Mouse (Mus musculus) ES-Bruce4 (cell line): ENCODE data around the gene Vwa7. TPM values are rescaled to one million over a fixed set of nuclear protein-coding genes. Genes with fewer than 3 reads are reported as not detected.
"Not testable (repeated sequence)": the region's sequence is repeated elsewhere in the genome, so short reads cannot be mapped to it uniquely, and the experiment has no call there.

Source experiments
- H3K27ac ChIP-seq: 2 replicates; pipeline ENCODE4 v1.5.1; 2012; ENCODE audit warnings: low read length, inconsistent platforms; ENCODE audit not compliant: insufficient read depth
- H3K27me3 ChIP-seq: 2 replicates; pipeline ENCODE4 v1.6.1; 2012; ENCODE audit warnings: mild to moderate bottlenecking, low read length, inconsistent platforms; ENCODE audit not compliant: control insufficient read depth, poor library complexity, insufficient read depth, severe bottlenecking
- H3K36me3 ChIP-seq: 2 replicates; pipeline ENCODE4 v1.6.1; 2012; ENCODE audit warnings: inconsistent platforms, mild to moderate bottlenecking, low read length, moderate library complexity; ENCODE audit not compliant: control insufficient read depth, poor library complexity, insufficient read depth, severe bottlenecking
- H3K4me1 ChIP-seq: one replicate; pipeline ENCODE4 v1.8.1; 2011; ENCODE audit warnings: low read length; ENCODE audit not compliant: control insufficient read depth, insufficient read depth
- H3K4me3 ChIP-seq: 2 replicates; pipeline ENCODE4 v1.5.1; 2011; ENCODE audit warnings: low read depth, mild to moderate bottlenecking, low read length
- H3K9ac ChIP-seq: 2 replicates; pipeline ENCODE4 v1.6.1; 2012; ENCODE audit warnings: low read depth, mild to moderate bottlenecking, inconsistent platforms; ENCODE audit not compliant: poor library complexity, severe bottlenecking
- H3K9me3 ChIP-seq: replicated peaks from 2 replicates; pipeline ENCODE4 v1.6.1; 2012; ENCODE audit warnings: mild to moderate bottlenecking, low read length, inconsistent platforms; ENCODE audit not compliant: control insufficient read depth, poor library complexity, insufficient read depth, severe bottlenecking
- CTCF ChIP-seq: IDR thresholded peaks from one replicate; pipeline ENCODE4 v1.8.1; 2011; ENCODE audit warnings: low read depth, low read length
- EP300 ChIP-seq: IDR thresholded peaks from 2 replicates; pipeline ENCODE4 v1.6.1; 2011; ENCODE audit warnings: low read depth, low read length; ENCODE audit not compliant: insufficient read depth
- POLR2A ChIP-seq: IDR thresholded peaks from one replicate; pipeline ENCODE4 v1.8.1; 2011; ENCODE audit warnings: low read length; ENCODE audit not compliant: insufficient read depth
- polyA plus RNA-seq: library from polyadenylated mRNA; stranded (reverse); fragments of >200 nt; gene quantifications from 2 replicates; pipeline ENCODE4 v1.2.4, GENCODE M21; 2011; ENCODE audit warnings: low read depth; ENCODE audit not compliant: missing spikeins, insufficient read depth, insufficient read length

Vwa7 gene
- polyA plus RNA-seq, 1 experiment = 0.30 TPM

DNA sequence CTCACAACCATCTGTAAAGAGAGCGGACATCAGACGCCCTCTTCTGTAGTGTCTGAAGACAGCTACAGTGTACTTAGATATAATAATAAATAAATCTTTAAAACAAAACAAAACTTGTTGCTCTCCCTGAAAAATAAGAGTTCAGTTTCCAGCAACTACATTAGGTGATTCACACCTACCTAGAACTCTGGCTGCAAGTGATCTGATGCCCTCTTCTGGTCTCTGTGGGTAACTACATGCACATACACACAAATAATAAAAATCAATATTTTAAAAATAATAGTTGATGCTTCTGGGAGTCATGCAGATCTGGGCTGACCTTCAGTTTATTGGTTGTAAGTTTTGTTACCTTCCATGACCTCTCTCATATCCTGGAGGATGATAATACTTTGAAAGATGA is 32.2 kb upstream of the Vwa7 start:
- H3K36me3 ChIP-seq = peaks cover 32% of the 10 kb centered on the region
- no peak overlapping the region for H3K9ac ChIP-seq
- H3K9me3 ChIP-seq = no peaks in the 10 kb centered on the region
- no peaks in the 10 kb centered on the region for H3K27me3 ChIP-seq
- no peaks in the 10 kb centered on the region for H3K4me1 ChIP-seq
- TF ChIP-seq EP300 = no peak
- no peak for TF ChIP-seq POLR2A
- no peak for TF ChIP-seq CTCF
- no peak overlapping the region for H3K27ac ChIP-seq
- no peak overlapping the region for H3K4me3 ChIP-seq

DNA sequence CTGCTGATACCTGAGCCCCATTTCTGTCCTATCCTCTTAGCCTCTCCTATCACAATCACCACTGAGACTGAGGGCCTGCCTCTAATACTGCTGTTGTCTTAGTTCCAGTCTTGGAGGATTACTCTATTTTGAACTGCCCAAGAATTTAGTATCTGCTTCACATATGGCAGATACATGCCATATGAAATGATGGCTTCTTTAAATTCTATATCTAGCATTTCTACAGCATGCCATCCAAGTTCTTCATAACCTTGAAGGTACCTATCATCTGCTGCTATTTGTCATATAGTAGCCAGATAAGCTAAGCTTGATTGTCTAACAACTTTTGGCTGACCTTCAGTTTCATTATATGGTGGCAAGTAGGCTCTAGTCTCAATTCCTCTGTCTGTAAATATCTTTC is 21.6 kb upstream of the Vwa7 start:
- peaks cover 8% of the 10 kb centered on the region for H3K36me3 ChIP-seq

DNA sequence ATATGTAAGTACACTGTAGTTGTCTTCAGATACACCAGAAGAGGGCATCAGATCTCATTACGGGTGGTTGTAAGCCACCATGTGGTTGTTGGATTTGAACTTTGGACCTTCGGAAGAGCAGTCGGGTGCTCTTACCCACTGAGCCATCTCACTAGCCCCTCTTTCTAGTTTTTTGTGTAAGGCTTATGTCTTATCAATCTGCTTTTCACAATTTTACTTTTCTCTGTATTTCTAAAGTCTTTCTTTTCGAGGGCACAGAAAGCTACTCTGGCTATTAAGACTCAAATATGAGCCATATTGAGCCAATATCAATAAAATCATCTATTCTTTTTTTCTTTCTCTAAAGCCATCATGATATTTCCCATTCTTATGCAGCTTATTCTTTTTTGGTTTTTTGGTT is 21.2 kb upstream of the Vwa7 start:
- not testable (repeated sequence) for H3K9me3 ChIP-seq, H3K27ac ChIP-seq, H3K4me1 ChIP-seq, H3K9ac ChIP-seq, H3K4me3 ChIP-seq, H3K27me3 ChIP-seq, H3K36me3 ChIP-seq

More for the DNA sequence above, 21.6 kb upstream of the Vwa7 start:
- no peak overlapping the region for H3K4me3 ChIP-seq
- no peak overlapping the region for H3K9ac ChIP-seq
- TF ChIP-seq CTCF = no peak
- no peak for TF ChIP-seq POLR2A
- no peak for TF ChIP-seq EP300
- H3K27me3 ChIP-seq = no peaks in the 10 kb centered on the region
- no peaks in the 10 kb centered on the region for H3K9me3 ChIP-seq
- peaks cover 5% of the 10 kb centered on the region for H3K4me1 ChIP-seq
- H3K27ac ChIP-seq = no peak overlapping the region; the same call in 1 of the 2 replicates

DNA sequence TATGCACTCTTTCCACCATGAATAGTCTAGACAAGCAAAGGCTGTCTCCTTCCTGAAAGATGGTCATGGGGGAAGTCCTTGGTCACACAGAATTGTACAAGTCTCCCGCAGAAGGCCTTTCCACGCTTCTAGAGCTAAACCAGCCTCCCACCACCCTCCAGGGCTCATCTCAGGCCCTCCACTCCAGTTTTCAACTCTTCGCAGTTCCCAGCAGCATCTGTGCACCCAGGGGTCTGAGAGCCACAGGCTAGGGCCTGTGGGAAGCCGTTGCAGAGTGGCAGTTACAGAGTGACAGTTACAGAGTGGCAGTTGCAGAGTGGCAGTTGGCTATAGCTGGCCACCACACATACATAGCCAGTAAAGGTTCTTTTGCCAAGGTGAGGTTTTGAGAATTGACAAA is 20.5 kb upstream of the Vwa7 start:
- H3K27ac ChIP-seq, H3K4me1 ChIP-seq, H3K4me3 ChIP-seq, H3K36me3 ChIP-seq, H3K9ac ChIP-seq, H3K27me3 ChIP-seq, H3K9me3 ChIP-seq: not testable (repeated sequence)

DNA sequence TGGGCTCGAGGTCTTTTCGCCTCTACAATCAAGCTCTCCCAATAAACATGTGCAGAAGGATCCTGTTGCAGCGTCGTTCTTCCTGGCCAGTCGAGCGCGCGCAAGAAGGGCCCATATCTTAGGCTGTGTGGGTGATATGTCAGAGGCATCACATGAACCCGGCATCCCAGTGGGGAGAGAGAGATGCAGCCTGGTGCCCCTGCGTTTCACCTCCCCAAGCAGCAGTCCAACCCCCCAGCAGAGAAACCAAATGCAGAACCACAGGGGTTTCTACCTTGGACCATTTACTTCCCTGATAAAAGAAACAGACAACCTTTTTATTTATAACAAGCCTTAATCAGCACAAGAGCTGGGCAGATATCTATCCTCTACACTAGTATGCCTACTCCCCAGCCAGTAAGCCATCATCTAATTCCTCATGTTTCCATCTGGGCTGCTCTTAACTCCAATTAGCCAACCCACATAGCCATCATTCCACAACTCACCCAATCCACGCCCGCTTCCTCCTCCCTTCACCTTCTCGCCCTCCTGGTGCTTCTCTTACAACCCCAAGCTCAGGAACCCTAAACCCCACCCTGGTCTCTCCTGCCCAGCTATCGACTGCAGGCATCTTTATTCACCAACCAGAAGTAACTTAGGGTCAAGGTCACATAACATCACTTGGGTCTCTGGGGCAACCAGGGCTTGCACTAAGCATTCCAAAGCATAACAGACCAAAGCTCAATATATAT is 19.8 kb upstream of the Vwa7 start:
- TF ChIP-seq CTCF (no peak), EP300 (no peak), POLR2A (no peak)
- Histone ChIP-seq H3K4me1 (peaks cover 5% of the 10 kb centered on the region), H3K4me3 (no peak overlapping the region), H3K27ac (0 out of 2 replicates have a peak overlapping the region, but pooled peaks have one; percentile 10), H3K9ac (no peak overlapping the region), H3K27me3 (no peaks in the 10 kb centered on the region), H3K36me3 (peaks cover 5% of the 10 kb centered on the region), H3K9me3 (no peaks in the 10 kb centered on the region)

DNA sequence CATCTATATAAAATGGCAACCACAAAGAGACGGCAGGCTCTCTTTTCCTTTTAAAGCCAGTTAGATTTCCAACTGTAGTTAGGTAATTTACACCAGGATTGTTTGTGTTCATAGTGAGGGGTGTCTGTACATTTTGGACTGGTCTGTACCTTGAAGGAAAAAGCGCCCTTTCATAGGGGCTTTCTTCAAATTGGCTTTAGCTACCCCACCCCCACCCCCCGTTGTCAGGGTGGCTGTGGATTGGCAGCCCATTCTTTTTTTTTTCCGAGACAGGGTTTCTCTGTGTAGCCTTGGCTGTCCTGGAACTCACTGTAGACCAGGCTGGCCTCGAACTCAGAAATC is 19.3 kb upstream of the Vwa7 start:
- Histone ChIP-seq H3K9ac (no peak overlapping the region), H3K4me3 (no peak overlapping the region), H3K36me3 (peaks cover 5% of the 10 kb centered on the region)

More for the DNA sequence above, 19.3 kb upstream of the Vwa7 start:
- no peaks in the 10 kb centered on the region for H3K27me3 ChIP-seq
- no peaks in the 10 kb centered on the region for H3K9me3 ChIP-seq
- no peak overlapping the region for H3K27ac ChIP-seq
- H3K4me1 ChIP-seq = peaks cover 5% of the 10 kb centered on the region
- no peak for TF ChIP-seq POLR2A
- no peak for TF ChIP-seq CTCF
- no peak for TF ChIP-seq EP300
